Mouse (Mus musculus) E14TG2a.4 (cell line): ENCODE results near the gene Ttll13.

ENCODE experiments used
- CTCF ChIP-seq: conservative IDR thresholded peaks from 2 replicates; pipeline ENCODE4 v1.5.1; 2014; ENCODE audit warnings: low read length
- NANOG ChIP-seq: IDR thresholded peaks from 2 replicates; pipeline ENCODE4 v1.6.1; 2014; ENCODE audit warnings: borderline replicate concordance, low read length, mixed read lengths

DNA sequence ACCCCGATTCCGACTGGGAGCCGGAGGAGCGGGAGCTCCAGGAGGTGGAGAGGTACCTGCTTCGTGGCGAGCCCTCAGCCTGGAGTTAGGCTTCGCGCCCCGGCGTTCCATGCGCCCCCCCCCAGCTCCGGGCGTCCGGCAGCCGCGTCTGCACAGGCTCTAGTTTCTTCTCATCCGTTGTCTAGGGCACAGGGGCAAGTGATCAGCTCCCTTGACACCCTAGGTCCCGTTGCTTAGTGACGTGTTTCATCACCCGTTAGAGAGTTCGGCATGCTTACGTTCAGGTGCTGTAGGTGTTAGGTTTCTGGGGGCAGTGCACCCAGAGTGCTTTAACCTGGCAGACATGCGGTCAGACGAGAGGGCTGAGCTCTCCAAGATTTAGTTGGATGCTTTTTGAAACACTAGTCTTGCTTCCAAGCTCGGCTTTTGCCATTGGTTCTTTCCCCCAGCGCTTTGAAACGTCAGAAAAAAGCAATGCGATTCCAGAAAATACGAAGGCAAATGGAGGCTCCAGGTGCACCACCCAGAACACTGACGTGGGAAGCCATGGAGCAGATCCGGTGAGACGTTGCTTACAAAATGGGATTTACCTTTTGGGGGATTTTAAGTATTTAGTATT, 15.3 kb downstream of the Ttll13 start:
- TF ChIP-seq CTCF (no peak), NANOG (no peak)
